Mouse (Mus musculus) thymus, postnatal 0 days (tissue): ENCODE data around the gene Prlh. TPM values are rescaled to one million over a fixed set of nuclear protein-coding genes. Genes with fewer than 3 reads are reported as not detected.

ENCODE experiments used
- DNase-seq: peaks from one replicate; pipeline ENCODE4 v3.0.0-alpha.2; 2015; ENCODE audit warnings: low spot score
- polyA plus RNA-seq: library from polyadenylated mRNA; unstranded; fragments of >200 nt; fragmentation: Nextera tagmentation; extraction: Ambion mirVana; gene quantifications from 2 replicates; pipeline ENCODE4 v1.2.1, GENCODE M21; 2015

Gene Prlh
- polyA plus RNA-seq, 1 experiment from 2014 or later = not detected

DNA sequence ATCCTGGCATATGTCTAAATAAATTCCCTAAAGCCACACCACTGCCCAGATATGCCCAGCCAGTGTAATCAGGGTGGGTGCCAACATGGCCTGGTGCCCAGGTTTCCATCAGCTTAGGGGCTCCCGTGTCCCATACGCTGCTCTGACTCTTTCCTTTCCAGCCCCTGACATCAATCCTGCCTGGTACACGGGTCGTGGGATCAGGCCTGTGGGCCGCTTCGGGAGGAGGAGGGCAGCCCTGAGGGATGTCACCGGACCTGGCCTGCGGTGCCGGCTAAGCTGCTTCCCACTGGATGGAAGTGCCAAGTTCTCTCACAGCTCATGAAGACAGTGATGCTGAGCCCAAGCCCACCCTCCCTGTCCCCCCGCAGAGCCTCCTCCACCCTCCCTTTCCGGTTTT lies 780 bp downstream of the Prlh start:
- DNase-seq = no peak

DNA sequence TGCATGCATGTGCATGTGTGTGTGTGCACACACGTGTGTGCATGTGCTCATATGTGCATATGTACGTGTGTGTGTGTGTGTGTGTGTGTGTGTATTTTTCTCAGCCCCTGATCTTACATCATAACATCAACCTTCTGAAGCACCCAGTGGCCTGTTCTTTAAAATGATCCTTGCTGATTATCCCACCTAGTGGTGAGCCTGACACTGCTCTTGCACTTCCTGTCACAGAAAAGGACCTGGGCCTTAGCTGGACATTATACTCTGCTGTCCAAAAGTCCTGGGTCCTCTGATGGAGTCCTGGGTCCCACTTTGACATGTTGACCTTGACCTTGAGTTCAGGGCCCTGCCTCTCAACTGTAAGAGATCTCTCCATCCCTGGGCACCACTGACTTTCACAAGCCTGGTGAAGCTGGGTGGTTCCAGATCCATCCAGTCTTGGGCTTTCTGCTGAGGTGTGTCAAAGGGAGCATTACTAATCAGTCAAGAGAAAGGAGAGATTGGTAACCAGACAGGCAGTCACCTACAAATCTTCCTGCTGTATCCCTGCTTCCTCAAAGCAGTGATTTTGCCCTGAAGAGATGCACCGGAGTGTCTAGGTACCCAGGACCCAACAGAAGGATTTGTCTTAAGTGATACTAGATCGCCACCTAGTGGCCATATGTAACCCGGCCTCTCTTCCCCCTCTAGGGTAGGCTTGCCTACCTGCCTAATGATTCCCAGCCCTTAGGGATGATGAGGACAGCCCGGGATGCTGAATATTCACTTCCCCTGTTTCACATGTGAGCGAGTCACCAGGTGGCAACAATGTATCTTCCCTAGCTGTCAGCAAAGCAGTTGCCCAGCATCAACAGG lies 3.6 kb downstream of the Prlh start:
- peak; percentile 77 for DNase-seq

DNA sequence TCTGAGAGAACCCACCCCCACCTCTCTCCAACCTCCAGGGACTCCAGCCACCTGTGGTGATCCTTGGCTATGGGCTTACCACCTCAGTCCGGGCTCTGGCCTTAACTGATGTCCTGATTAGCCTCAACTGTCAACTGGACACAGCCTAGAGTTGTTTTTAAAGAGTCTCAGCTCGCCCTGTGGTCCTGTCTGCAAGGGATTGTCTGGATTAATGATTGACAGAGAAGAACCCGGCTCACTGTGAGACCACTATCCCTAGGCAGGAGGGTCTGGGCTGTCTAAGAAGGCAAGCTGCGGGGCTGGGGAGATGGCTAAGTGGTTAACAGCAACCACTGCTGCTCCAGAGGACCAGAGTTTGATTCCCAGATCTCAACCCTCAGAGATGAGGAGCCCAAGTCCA lies 9.6 kb downstream of the Prlh start:
- no peak for DNase-seq

DNA sequence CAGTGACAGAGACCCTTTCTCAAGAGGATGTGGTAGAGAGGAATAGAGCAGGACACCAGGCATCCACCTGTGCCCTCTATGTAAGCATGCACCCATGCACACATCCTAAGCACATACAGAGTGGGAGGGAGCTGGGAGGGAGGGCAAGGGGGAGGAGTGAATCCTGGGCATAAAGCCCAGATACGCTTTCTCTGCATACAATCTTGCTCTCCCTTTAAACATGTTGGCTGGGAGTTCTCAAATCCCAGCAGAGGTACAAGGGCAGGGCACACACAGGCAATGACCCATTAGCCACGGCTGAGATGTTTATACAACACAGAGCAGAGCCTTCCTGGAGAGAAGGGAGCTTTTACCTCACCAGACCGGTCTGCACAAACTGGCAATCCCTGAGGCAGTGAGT lies 10.1 kb downstream of the Prlh start:
- DNase-seq = no peak

DNA sequence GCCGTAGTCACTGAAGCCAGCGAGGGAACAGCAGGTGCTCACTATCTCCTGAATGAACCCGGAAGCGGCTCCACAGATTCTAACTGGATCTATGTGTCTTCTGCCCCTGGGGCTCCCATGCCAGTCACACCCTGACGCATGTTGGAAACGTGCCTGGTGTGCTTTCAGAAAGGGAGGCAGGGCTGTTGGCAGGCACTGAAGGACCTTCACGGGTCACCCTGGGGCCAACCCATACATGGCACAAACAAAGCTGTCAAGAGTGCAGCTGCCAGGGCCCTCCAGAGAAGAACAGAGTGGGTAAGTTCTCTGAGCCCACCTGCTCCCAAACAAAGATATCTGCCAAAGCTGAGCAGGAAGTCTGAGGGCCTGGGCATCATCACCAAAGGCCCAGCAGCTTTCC lies 14.7 kb downstream of the Prlh start:
- no peak for DNase-seq

DNA sequence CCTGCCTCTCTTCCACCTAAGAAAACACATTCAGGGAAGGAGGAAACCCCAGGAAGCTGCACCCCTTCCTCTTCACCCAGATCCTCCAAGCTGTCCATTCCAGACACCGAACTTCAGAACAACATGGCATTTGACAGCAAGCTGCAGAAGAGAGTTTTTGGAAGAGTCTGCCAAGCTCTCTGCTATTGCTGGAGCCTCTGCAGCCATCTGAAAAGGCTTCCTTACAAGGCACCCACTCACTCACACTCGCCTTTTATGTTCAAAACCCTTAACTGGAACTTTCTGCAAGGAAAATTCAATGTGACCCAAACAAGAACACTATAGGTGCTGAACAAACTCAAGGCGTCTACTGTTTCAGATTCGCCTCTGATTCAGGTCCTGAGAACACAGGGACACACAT lies 15.7 kb downstream of the Prlh start:
- no peak for DNase-seq

DNA sequence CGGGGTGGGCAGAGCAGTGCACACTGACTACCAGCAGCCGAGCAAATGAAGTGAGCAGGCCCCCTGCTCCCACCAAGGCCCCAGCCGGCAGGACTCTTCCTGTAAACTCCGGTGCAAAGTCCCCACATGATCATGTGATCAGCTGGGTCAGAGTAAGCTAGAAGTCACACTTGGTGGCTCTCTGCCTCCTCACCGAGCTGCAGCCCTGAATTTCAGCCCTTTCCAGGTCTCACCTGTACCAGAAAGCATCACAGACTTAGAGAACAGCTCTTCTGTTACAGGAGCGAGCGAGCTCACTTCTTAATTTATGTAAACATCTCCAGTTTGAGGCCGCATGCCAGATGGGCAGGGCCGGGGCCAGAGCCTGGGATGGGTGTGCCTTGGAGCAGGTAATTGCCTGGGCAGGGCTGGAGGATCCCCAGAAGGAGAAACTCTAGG lies 16.5 kb downstream of the Prlh start, which contains the start of gene Rab17:
Rab17 (minus strand) TSS at position 315 of the 438 bp plus-strand sequence.
- no peak for DNase-seq

DNA sequence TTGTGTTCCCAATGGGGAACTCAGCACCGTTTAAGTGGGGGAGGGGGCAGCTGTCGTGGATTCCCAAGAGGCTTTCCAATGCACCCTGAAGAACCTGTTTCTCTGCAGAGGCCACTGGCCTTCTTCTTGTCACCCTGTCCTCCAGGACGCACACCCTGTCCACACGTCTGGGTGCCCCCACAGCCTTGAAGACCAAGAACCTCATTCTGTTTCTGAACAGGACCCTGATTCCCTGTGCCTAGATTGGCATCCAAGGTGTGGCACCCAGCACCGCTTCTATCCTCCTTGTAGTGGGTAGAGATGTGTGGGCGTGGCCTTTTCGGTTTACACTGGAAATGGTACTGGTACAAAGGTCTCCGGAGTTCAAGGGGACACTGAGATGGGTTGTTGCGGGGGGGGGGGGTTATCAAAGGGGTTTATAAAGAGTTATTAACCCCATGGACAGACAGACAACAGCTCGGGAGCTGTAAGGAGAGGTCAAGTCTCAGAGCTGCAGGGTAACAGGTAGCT lies 17.0 kb downstream of the Prlh start:
- DNase-seq = no peak

DNA sequence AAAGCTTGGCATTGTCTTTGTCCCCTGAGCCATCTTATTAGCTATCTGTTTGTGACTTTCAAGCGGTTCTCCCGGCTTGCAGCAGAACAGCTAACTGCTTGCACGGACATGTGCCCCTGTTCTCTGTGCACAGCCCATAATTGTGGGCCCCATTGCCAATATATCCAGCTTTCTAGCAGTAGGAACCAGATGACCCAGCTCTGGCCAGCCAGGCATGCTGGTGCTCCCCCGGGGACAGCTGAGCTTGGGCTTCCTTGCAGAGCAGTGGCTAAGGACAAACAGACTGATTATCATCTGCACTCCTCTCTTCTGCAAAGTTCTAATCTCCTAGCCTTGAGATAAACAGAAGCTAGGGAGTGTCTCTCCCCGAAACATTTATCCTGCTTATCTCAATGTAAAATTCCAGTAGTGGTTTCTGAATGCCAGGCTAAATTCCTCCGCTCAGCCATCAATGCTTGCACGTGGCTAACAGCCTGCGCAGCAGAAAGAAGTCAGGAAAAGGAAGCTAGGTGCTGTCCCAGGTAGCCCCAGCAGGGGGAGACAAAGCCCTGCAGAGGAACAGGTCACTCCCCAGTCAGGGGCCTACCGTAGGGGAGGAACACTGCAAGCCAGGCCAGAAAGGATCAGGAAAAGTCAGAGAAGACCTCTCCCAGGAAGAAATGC lies 20.1 kb downstream of the Prlh start:
- peak; percentile 81 for DNase-seq

DNA sequence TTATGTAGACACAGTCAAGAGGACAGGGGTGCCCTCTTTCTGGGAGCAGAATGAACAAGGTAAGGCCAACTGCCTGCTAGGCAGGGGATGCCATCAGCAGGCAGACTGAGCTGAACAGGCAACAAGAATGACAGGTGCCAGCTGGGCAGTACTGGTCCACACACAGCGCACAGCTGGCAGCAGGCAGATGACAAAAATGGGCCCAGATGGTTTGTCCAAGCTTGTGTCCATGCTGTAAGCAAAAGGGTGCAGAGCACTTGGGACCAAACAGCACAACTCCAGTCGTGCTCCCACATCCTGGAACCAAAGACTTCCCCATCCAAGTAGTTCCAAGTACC lies 20.6 kb downstream of the Prlh start:
- no peak for DNase-seq

DNA sequence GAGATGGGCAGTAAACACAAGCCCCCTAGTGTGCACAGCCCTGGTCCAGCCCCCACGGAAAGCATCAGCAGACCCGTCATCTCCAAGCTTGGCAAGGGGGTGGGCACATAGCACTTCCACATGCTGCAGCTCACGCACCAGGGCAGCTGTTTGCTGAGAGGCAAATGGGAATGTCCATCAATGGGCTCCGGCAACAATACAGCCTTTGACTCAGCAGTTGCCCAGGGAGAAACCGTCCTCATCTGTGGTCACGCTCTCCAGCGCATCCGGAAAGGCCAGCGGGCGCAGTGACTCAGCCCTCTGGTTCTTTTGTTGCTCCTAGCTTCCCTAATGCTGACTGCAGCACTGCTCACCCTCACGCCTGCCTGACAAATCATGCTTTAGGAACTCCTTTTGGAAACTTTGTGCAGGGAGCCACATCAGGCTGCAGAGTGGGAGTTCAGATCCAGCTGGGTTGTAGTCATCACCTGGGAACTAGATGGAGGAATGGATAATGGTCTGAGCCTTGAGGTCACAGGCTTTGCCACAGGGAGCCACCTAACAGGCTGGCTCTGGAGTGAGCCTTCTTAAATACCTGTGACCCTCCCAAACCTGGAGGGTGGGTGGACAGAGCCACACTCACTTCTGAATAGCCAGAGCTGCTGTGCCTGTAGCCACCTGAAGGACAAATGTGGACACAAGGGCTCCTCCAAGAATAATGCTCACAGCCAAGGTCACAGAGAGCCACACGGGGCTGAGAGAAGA lies 22.2 kb downstream of the Prlh start:
- no peak for DNase-seq

DNA sequence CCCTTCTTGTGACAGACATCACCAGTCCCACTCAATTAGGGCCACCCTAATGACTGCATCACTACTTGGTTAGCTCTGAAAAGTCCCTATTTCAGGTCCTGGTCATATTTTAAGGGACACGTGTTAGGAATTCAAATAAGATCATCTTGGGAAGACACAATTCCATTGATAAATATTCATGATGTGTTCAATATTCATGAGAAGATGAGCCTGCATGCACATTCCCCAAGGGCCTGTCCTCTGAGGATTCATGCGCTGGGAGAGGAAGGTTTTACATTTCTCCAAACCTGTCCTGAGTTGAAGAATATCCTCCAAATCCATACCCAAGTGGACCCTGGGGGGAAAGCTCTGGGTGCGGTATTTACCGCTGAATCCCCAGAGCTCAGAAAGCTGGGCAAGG lies 23.1 kb downstream of the Prlh start:
- no peak for DNase-seq

DNA sequence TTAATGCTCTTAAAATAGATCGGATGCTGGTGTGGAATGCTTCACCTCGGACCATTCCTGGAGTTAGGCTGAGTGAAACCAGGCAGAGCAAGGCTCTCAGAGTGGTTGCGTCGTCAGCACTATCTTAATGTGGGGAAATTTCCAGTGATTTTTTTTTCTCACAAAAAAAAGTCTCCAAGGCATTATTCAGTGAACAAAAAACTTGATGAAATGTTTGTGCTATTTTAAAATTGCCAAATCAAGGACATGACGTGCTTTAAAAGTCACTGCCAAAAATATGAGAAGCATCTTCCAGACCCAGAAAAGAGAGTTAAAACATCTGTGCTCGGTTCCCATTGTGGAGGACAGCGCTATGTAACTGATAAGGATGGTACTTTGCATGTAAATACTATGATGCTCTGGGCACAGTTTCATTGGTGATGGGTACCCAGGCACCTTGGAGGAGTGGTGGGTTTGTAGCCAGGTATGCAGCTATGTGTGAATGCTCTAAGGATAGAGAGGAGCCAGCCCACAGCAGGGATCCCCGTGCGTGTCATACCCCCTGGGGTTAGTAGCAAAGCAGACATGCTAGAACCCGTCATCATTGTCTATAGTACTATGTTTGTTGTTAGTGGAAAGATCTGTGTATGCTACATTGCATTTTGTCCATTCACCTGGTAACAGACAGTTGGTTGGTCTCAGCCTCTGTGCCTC lies 27.9 kb downstream of the Prlh start:
- no peak for DNase-seq

DNA sequence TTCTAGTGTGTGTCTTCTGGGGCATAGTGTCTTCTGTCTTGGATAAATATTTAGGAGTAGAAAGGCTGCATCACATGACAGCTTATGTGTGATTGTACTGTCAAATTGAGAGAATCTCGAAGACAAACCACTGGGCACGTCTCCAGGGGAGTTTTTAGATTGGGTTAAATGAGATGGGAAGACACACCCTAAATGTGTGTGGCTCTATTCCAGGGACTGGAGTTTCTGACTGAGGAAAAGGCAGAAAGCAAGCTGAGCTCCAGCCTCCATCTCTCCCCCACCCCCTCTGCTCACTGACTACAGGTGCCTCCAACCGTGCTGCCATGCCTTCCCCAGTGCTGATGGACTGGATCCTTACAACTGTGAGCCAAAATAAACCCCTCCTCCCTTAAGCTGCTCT lies 28.4 kb downstream of the Prlh start:
- no peak for DNase-seq

DNA sequence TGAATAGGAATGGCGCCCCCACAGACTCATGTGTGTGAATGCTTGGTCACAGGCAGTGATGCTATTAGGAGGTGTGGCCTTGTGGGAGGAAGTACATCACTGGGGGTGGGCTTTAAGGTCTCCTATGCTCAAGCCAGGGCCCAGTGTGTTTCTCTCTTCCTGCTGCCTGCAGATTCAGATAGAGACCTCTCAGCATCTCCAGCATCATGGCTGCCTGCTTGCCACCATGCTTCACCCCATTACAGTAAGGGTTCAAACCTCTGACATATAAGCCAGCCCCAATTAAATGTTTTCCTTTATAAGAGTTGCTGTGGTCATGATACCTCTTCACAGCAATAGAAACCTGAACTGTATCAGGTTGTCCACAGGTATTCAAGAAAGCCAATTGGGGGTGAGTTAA lies 43.0 kb downstream of the Prlh start:
- DNase-seq = no peak

DNA sequence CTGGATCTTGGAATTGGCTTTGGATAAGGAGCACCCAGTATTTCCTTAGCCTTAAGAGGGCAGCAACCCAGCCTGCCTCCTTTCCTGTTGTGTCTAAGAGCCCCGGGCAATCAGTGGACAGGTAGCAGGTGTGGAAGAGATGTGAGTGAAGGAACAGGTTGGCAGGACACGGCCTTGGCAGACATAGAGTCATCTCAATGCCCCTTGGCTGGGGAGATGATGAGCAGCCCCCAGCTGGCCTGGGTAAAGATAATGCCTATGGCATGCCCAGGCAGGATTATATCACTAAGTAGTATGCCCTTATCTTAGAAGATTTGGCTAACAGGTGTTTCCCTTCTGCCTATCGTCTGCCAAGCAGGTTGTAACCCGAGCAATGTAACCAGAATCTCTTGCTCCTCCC lies 44.2 kb downstream of the Prlh start:
- DNase-seq = no peak

DNA sequence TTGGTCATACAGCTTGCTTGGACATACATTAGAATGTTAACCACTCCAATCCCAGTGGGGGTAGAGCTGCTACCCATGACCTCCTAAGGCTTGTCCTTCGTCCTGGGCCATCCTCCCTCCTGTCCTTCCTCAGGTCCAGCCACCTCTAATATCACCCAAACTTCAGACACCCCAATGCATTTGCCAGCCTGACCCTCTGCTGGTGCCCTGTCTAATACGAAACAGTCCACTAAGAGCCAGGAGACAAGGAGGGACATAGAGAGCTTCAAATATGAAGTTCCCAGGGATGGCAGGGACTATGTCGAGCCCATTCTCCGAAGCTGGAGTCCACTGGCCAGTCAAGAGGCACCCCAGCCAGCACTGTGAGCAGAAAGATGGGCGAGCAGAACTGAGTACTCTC lies 44.7 kb downstream of the Prlh start:
- DNase-seq = no peak

DNA sequence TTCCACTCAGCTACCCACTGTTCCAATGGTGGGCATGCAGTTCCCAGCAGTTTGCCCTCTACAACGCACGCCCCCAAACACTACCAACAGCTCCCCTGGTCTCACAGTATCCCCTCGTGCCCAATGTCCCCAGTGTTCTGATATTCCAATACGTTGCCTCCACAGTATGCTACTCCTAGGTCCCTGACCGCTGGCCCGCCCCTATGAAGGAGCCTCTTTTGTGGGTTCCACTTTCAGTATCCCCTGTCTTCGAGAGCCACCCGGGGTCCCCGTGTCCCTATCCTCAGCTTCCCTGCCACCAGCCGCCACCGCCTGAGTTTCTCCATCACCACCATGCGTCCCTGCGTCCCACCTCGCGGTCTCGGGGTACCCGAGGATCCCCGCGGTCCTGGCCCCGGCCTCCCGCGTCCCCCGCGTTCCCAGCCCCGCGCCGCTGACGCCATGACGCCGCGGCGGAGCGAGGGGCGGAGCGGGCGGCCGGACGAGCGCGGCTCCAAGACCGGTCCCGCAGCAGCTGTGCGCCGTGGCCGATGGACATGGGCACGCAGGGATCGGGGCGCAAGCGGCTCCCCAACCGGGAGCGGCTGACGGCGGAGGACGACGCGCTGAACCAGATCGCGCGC lies 45.5 kb downstream of the Prlh start, which contains the start of gene Lrrfip1:
Lrrfip1 (plus strand) TSS at position 470 of the 623 bp plus-strand sequence.
- no peak for DNase-seq

DNA sequence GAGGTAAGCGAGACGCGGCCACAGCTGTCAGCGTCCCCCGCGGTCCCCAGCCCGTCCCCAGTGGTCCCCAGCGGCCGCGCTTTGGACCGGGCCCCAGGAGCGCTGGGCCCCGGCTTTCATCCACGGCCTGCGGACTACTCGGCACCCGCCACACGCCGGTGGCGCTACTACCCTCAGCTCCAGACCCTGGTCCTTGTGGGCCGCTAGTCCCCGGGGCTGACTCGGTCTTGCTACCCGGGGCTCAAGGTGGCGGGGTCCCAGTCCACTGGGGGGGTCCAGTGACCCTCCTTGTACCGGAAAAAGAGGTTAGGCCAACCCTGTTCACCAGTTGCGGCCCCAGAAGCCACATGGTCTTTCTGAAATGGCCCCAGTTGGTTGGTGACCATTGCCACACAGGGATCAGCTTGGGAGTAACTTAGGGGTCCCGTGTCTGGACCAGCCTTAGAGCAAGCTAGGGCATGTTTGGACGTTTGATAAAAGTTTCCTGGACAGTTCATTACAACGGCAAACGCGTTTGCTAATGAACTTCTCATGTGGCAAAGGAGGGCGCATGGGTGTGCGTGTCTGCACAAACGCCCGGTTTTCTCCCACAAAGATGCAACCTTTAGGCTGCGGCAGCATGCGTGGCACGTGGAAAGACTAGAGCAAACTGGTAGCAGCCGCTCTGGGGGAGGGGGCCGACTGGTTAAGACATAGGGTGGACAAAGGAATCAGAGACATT lies 46.1 kb downstream of the Prlh start:
- no peak for DNase-seq

DNA sequence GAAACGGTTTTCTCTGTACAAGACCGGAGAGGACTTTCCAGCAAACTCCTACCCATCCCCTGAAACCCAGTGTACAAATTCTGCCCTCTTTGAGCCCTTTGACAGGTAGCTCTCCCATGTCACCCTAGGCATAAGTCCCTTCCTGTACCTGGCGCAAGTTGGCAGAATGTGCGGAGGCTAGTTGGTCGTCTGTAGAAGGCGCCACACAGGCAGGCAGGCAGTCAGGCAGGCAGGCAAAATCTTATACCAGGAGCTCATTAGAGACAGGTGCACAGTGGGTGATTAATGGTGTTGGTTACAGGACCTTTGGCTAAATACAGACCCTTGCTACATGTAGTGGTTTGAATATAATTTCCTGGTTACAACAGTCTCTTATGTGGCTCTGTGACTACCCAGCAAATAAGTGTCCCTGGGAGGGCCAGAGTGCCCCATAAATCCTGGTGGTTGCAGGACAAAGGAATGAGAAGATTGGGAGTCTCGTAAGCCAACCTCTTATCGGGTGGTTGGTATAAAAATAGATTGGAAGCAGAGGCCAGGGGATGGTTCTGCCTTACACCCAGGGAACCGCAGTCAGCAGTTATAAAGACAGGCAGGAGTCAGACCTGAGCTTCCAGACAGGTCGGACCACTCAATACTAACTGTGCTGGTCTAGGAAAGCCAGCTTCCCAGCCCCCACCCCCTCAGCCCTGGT lies 47.1 kb downstream of the Prlh start:
- no peak for DNase-seq
